Mouse (Mus musculus) erythroid progenitor cell, adult 5-6 weeks (primary cell): ENCODE results near the gene Lrrfip2. TPM values are rescaled to one million over a fixed set of nuclear protein-coding genes. Genes with fewer than 3 reads are reported as not detected.

Experiments
- ATAC-seq: replicated peaks from 2 replicates; pipeline ENCODE4 v1.8.0; 2016; ENCODE audit warnings: moderate number of reproducible peaks, mild to moderate bottlenecking, moderate TSS enrichment, inconsistent platforms; ENCODE audit not compliant: poor library complexity, low FRiP score, severe bottlenecking
- total RNA-seq, 2 experiments: library from RNA; stranded (forward) in 1 of 2; stranded (reverse) in 1 of 2; fragments of 150-400 nt in 1 of 2; fragments of 186-747, 209-891 nt in 1 of 2; gene quantifications; 2 replicates each; pipeline versions ENCODE4 v1.2.3 to v1.2.4; 2015 to 2017; ENCODE audit warnings: low replicate concordance in 2 of 2

Lrrfip2 gene
- total RNA-seq, 2 experiments from 2014 or later = 8.4 to 75.1 TPM

GRCm38 (mm10) chr9:111271434-111272160 is 154.2 kb downstream of the Lrrfip2 start, which contains the start of the genes Mlh1 and Epm2aip1:
Gene Mlh1 (minus strand): TSS chr9:111271791.
Gene Epm2aip1 (plus strand): TSS chr9:111271929.
- peak; percentile 94 for ATAC-seq

- ATAC-seq = peak; percentile 13
Observed at GRCm38 (mm10) chr9:111272356-111272755, 155.0 kb downstream of the Lrrfip2 start.

- ATAC-seq = no peak
Observed at GRCm38 (mm10) chr9:111272996-111273785, 155.8 kb downstream of the Lrrfip2 start.

- no peak for ATAC-seq
Observed at GRCm38 (mm10) chr9:111273958-111274357, 156.6 kb downstream of the Lrrfip2 start.

GRCm38 (mm10) chr9:111275156-111275555 is 157.8 kb downstream of the Lrrfip2 start:
- ATAC-seq = no peak

Other genes starting within 250 kb of the Lrrfip2 start
- gene Als2cl, start 237.7 kb upstream of the Lrrfip2 start, total RNA-seq (2015; ENCODE audit: low replicate concordance) = 0.36 TPM in 1 of 2 replicates, not detected in the other
- 0.26 TPM in 1 of 2 replicates, not detected in the other for gene Als2cl, start 237.7 kb upstream of the Lrrfip2 start, total RNA-seq (2017; ENCODE audit: low replicate concordance)
- not detected in 2 replicates for gene Tmie, start 237.5 kb upstream of the Lrrfip2 start, total RNA-seq (2015; ENCODE audit: low replicate concordance)
- not detected in 2 replicates for gene Tmie, start 237.5 kb upstream of the Lrrfip2 start, total RNA-seq (2017; ENCODE audit: low replicate concordance)
- not detected in 2 replicates for gene Fam240a, start 200.7 kb upstream of the Lrrfip2 start, total RNA-seq (2015; ENCODE audit: low replicate concordance)
- not detected in 2 replicates for gene Fam240a, start 200.7 kb upstream of the Lrrfip2 start, total RNA-seq (2017; ENCODE audit: low replicate concordance)
- not detected in 2 replicates for gene Tdgf1, start 171.4 kb upstream of the Lrrfip2 start, total RNA-seq (2015; ENCODE audit: low replicate concordance)
- gene Tdgf1, start 171.4 kb upstream of the Lrrfip2 start, total RNA-seq (2017; ENCODE audit: low replicate concordance) = not detected in 2 replicates
- gene Lrrc2, start 166.0 kb upstream of the Lrrfip2 start, total RNA-seq (2015; ENCODE audit: low replicate concordance) = 0.72 TPM in 1 of 2 replicates, not detected in the other
- not detected in 2 replicates for gene Lrrc2, start 166.0 kb upstream of the Lrrfip2 start, total RNA-seq (2017; ENCODE audit: low replicate concordance)
- not detected in 2 replicates for gene Rtp3, start 127.0 kb upstream of the Lrrfip2 start, total RNA-seq (2015; ENCODE audit: low replicate concordance)
- gene Rtp3, start 127.0 kb upstream of the Lrrfip2 start, total RNA-seq (2017; ENCODE audit: low replicate concordance) = not detected in 2 replicates
- gene Ltf, start 98.3 kb upstream of the Lrrfip2 start, total RNA-seq (2015; ENCODE audit: low replicate concordance) = 420 and 461 TPM in 2 replicates
- gene Ltf, start 98.3 kb upstream of the Lrrfip2 start, total RNA-seq (2017; ENCODE audit: low replicate concordance) = 308 and 520 TPM in 2 replicates
- 11.5 and 13.8 TPM in 2 replicates for gene Ccrl2, start 60.1 kb upstream of the Lrrfip2 start, total RNA-seq (2015; ENCODE audit: low replicate concordance)
- gene Ccrl2, start 60.1 kb upstream of the Lrrfip2 start, total RNA-seq (2017; ENCODE audit: low replicate concordance) = 25.2 and 26.2 TPM in 2 replicates
- 33.1 and 36.0 TPM in 2 replicates for gene Mlh1, start 154.2 kb downstream of the Lrrfip2 start, total RNA-seq (2015; ENCODE audit: low replicate concordance)
- gene Mlh1, start 154.2 kb downstream of the Lrrfip2 start, total RNA-seq (2017; ENCODE audit: low replicate concordance) = 31.2 and 35.4 TPM in 2 replicates
- 23.5 and 26.3 TPM in 2 replicates for gene Epm2aip1, start 154.3 kb downstream of the Lrrfip2 start, total RNA-seq (2015; ENCODE audit: low replicate concordance)
- gene Epm2aip1, start 154.3 kb downstream of the Lrrfip2 start, total RNA-seq (2017; ENCODE audit: low replicate concordance) = 16.9 and 21.7 TPM in 2 replicates
- gene Trank1, start 194.1 kb downstream of the Lrrfip2 start, total RNA-seq (2015; ENCODE audit: low replicate concordance) = not detected in 2 replicates
- gene Trank1, start 194.1 kb downstream of the Lrrfip2 start, total RNA-seq (2017; ENCODE audit: low replicate concordance) = not detected in 2 replicates